ENCODE assay signal across 31 mouse cellular contexts in the genomic region with DNA sequence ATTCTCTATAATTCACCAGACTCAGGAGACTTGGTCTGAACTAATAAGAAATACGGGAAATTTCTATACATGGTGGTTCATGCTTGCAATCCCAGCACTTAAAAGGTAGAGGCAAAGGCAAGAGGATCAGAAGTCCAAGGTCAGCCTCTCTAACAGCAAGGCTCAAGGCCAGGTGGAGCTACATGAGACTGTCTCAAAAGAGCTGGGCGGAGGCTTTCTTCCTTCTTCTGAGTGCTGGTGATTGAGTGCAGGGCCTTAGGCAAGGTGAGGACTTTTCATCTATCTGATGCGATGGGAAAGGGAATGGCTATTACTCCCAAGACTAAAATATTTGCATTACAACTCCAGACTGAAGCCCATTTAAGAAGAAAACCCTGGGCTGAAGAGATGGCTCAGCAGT. TPM values are rescaled to one million over a fixed set of nuclear protein-coding genes. Genes with fewer than 3 reads are reported as not detected.
"Had no signal": no experiment of that assay in that cellular context is flagged by ENCODE, and none has a peak within 500 bp of the region (broad histone marks: within the 10 kb centered on the region; RNA-seq: fewer than 3 reads in every experiment).

No protein-coding gene starts in this region.

- H3K4me3 ChIP-seq: kidney, embryonic 15.5 days; left cerebral cortex, adult 2 months; limb, embryonic 12.5 days; limb, embryonic 15.5 days; lung, embryonic 15.5 days; megakaryocyte, embryonic 14.5 days; midbrain, embryonic 10.5 days; midbrain, embryonic 13.5 days; myocyte; neural tube, embryonic 13.5 days; stomach, embryonic 15.5 days had no signal

- H3K27ac ChIP-seq: kidney, embryonic 15.5 days; left cerebral cortex, adult 2 months; limb, embryonic 12.5 days; limb, embryonic 15.5 days; liver, embryonic 14.5 days; lung, embryonic 15.5 days; midbrain, embryonic 10.5 days; midbrain, embryonic 13.5 days; neural tube, embryonic 13.5 days; stomach, embryonic 15.5 days had no signal

- H3K4me2 ChIP-seq: kidney, embryonic 15.5 days; limb, embryonic 12.5 days; limb, embryonic 15.5 days; liver, embryonic 11.5 days; lung, embryonic 15.5 days; midbrain, embryonic 13.5 days; neural tube, embryonic 13.5 days; stomach, embryonic 15.5 days had no signal

- H3K27me3 ChIP-seq: kidney, embryonic 15.5 days; limb, embryonic 12.5 days; limb, embryonic 15.5 days; lung, embryonic 15.5 days; megakaryocyte, embryonic 14.5 days; midbrain, embryonic 13.5 days; neural tube, embryonic 13.5 days; stomach, embryonic 15.5 days had no signal

- DNase-seq: kidney, postnatal 10 days; kidney, postnatal 36 days; layer of hippocampus, postnatal 36 days; left cerebral cortex, postnatal 4 days; lung, adult 18-20 months; lung, postnatal 10 days; lung, postnatal 36 days; retina, postnatal 1 day; right cerebral cortex, postnatal 25 days; spleen, adult 18-20 months; thymus, postnatal 36 days had no signal

- ATAC-seq: midbrain, embryonic 13.5 days; midbrain, embryonic 16.5 days had no signal

- H3K4me1 ChIP-seq: kidney, embryonic 15.5 days; limb, embryonic 12.5 days; limb, embryonic 15.5 days; lung, embryonic 15.5 days; midbrain, embryonic 13.5 days; neural tube, embryonic 13.5 days; stomach, embryonic 15.5 days had no signal

- H3K9me3 ChIP-seq: kidney, embryonic 15.5 days; limb, embryonic 12.5 days; limb, embryonic 15.5 days; lung, embryonic 15.5 days; megakaryocyte, embryonic 14.5 days; midbrain, embryonic 10.5 days; midbrain, embryonic 13.5 days; neural tube, embryonic 13.5 days; stomach, embryonic 15.5 days had no signal

- H3K9ac ChIP-seq: kidney, embryonic 15.5 days; limb, embryonic 12.5 days; limb, embryonic 15.5 days; liver, embryonic 14.5 days; lung, embryonic 15.5 days; midbrain, embryonic 13.5 days; neural tube, embryonic 13.5 days; stomach, embryonic 15.5 days had no signal

RNA-seq across cellular contexts. Expression of a gene that starts 25.7 kb away (rescaled TPM):
- total RNA-seq: layer of hippocampus, adult 8-10 months; layer of hippocampus, postnatal 10 days; layer of hippocampus, postnatal 36 days; left cerebral cortex, adult 2 months; left cerebral cortex, postnatal 10 days; left cerebral cortex, postnatal 4 days; monocyte, adult 5-6 weeks; neutrophil, adult 5-6 weeks had no signal
- polyA plus RNA-seq: kidney, embryonic 15.5 days; limb, embryonic 15.5 days; liver, embryonic 14.5 days; lung, embryonic 15.5 days; midbrain, embryonic 10.5 days; midbrain, embryonic 13.5 days; midbrain, embryonic 16.5 days; neural tube, embryonic 13.5 days; stomach, embryonic 15.5 days; urinary bladder, adult 2 months had no signal

RNA-seq across cellular contexts. Expression of a gene that starts 52.9 kb away (rescaled TPM):
- total RNA-seq: layer of hippocampus, adult 8-10 months; layer of hippocampus, postnatal 10 days; layer of hippocampus, postnatal 36 days; left cerebral cortex, adult 2 months; left cerebral cortex, postnatal 10 days; left cerebral cortex, postnatal 4 days; monocyte, adult 5-6 weeks; neutrophil, adult 5-6 weeks had no signal
- polyA plus RNA-seq: kidney, embryonic 15.5 days; limb, embryonic 12.5 days; limb, embryonic 15.5 days; liver, embryonic 11.5 days; liver, embryonic 14.5 days; lung, embryonic 15.5 days; midbrain, embryonic 10.5 days; midbrain, embryonic 13.5 days; midbrain, embryonic 16.5 days; myocyte; neural tube, embryonic 13.5 days; stomach, embryonic 15.5 days; urinary bladder, adult 2 months had no signal
